In the genomic region with DNA sequence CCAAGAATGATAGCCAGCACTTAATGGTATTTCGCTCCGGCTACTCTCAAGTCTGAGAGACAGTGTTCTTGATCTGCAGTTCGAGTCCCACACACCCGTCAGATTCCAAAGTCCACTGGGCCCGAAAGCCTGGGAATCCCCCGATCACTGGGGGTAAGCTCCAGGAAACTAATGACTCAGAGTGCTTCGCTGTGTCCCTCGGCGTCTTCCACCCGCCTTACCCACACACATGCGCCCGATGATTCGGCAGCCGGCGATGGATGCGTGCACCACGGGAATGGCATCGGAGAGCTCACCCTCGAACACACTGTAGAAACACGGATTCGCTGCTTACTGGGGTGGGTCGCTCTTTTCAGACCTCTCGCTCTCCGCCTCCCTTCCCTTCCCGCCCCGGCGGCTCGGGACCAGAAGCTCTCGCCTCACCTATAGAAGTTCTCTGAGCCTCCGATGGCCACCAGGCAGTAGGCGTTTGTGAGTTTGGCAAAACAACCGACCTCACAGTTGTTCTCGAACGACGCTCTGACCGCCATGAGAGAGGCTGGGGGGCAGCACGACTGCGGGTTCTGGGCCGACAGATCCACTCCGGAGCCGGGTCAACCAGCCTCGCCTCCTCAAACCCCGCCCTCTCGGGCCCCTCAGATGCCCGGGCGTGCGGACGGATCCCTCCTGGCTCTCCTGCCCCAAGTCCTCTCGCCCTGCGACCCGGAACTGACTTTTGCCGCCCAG, we compare ENCODE assay signal across 9 mouse cellular contexts. TPM values are rescaled to one million over a fixed set of nuclear protein-coding genes. Genes with fewer than 3 reads are reported as not detected.
DNase-seq lines count a peak whose midpoint lies in the region; ATAC-seq lines count a peak whose summit lies in the region.
"Had no signal": no experiment of that assay in that cellular context is flagged by ENCODE, and none has a peak within 500 bp of the region (broad histone marks: within the 10 kb centered on the region; RNA-seq: fewer than 3 reads in every experiment).

No protein-coding gene starts in this region.

- H3K4me1 ChIP-seq in lung, embryonic 16.5 days (replicated peaks; ENCODE audit: control insufficient read depth, insufficient read depth, low read length), result peaks cover 14% of the 10 kb centered on the region
- peaks cover 22% of the 10 kb centered on the region for H3K4me1 ChIP-seq in forebrain, embryonic 13.5 days

- H3K27ac ChIP-seq in lung, embryonic 16.5 days (ENCODE audit: low read length), result peak overlapping the region; percentile 89
- peak overlapping the region; percentile 46; the same call in 1 of the 2 replicates for H3K27ac ChIP-seq in forebrain, embryonic 13.5 days

- WGBS in lung, embryonic 16.5 days, result 1% methylated on average over 52 of the region's 52 CpGs
- 3% methylated on average over 52 of the region's 52 CpGs for WGBS in forebrain, embryonic 13.5 days

- no peaks in the 10 kb centered on the region for H3K9me3 ChIP-seq in lung, embryonic 16.5 days (ENCODE audit: control insufficient read depth, low read length)
- H3K9me3 ChIP-seq in forebrain, embryonic 13.5 days (replicated peaks), result no peaks in the 10 kb centered on the region

- peak; percentile 10 for ATAC-seq in lung, embryonic 16.5 days (ENCODE audit: low read depth)
- ATAC-seq in forebrain, embryonic 13.5 days, result no peak; the same call in 1 of the 2 replicates
- no peak for ATAC-seq in inflammation-experienced regulatory T-cells, adult 6 months

- peaks cover 18% of the 10 kb centered on the region for H3K36me3 ChIP-seq in lung, embryonic 16.5 days (ENCODE audit: control insufficient read depth, insufficient read depth, low read length)
- H3K36me3 ChIP-seq in forebrain, embryonic 13.5 days (ENCODE audit: poor library complexity, severe bottlenecking), result peaks cover 29% of the 10 kb centered on the region

- DNase-seq in lung, postnatal 36 days, result no peak
- DNase-seq in adipocyte (ENCODE audit: low spot score), result peak; percentile 21
- DNase-seq in kidney, postnatal 4 days, result peak; percentile 30 to 55
- DNase-seq in natural killer cell, adult 2 months (ENCODE audit: low spot score in 2 of 2), result peak; percentile 29 to 30
- no peak for DNase-seq in layer of hippocampus, postnatal 36 days

- peak overlapping the region; percentile 97 for H3K4me3 ChIP-seq in lung, embryonic 16.5 days (ENCODE audit: low read length)
- peak overlapping the region; percentile 91 for H3K4me3 ChIP-seq in forebrain, embryonic 13.5 days

- peak overlapping the region; percentile 90 for H3K9ac ChIP-seq in lung, embryonic 16.5 days (ENCODE audit: low read length)
- peak overlapping the region; percentile 82 for H3K9ac ChIP-seq in forebrain, embryonic 13.5 days

- H3K27me3 ChIP-seq in lung, embryonic 16.5 days (ENCODE audit: control insufficient read depth, insufficient read depth, low read depth, low read length), result no peaks in the 10 kb centered on the region
- H3K27me3 ChIP-seq in forebrain, embryonic 13.5 days, result no peaks in the 10 kb centered on the region

- H3K4me2 ChIP-seq in lung, embryonic 16.5 days (ENCODE audit: low read depth, low read length), result peak overlapping the region; percentile 91
- peak overlapping the region; percentile 95 for H3K4me2 ChIP-seq in forebrain, embryonic 13.5 days

RNA-seq across cellular contexts. Expression of a gene that starts 0.7 kb away (rescaled TPM):
- polyA plus RNA-seq in lung, embryonic 16.5 days (2015; fragmentation: Nextera tagmentation; extraction: Ambion mirVana), result 155 and 163 TPM in 2 replicates
- polyA plus RNA-seq in forebrain, embryonic 13.5 days (2015; fragmentation: Nextera tagmentation; extraction: Ambion mirVana), result 164 and 171 TPM in 2 replicates
- total RNA-seq in layer of hippocampus, postnatal 36 days (2021), result 10 to 100 TPM; 65.8 to 74.3 TPM
- 10 to 100 TPM; 65.0 to 78.8 (median 71.9) TPM for polyA plus RNA-seq in inflammation-experienced regulatory T-cells, adult 6 months (2017; shearing (Covaris generic))

RNA-seq across cellular contexts. Expression of a gene that starts 6.8 kb away (rescaled TPM):
- polyA plus RNA-seq in lung, embryonic 16.5 days (2015; fragmentation: Nextera tagmentation; extraction: Ambion mirVana), result 19.4 and 21.6 TPM in 2 replicates
- 19.4 and 20.3 TPM in 2 replicates for polyA plus RNA-seq in forebrain, embryonic 13.5 days (2015; fragmentation: Nextera tagmentation; extraction: Ambion mirVana)
- 10 to 100 TPM; 51.4 to 57.4 TPM for total RNA-seq in layer of hippocampus, postnatal 36 days (2021)
- polyA plus RNA-seq in inflammation-experienced regulatory T-cells, adult 6 months (2017; shearing (Covaris generic)), result 10 to 100 TPM; 12.6 to 16.8 (median 15.9) TPM

RNA-seq across cellular contexts. Expression of a gene that starts 8.6 kb away (rescaled TPM):
- 0.11 and 0.13 TPM in 2 replicates for polyA plus RNA-seq in lung, embryonic 16.5 days (2015; fragmentation: Nextera tagmentation; extraction: Ambion mirVana)
- 0.35 and 0.54 TPM in 2 replicates for polyA plus RNA-seq in forebrain, embryonic 13.5 days (2015; fragmentation: Nextera tagmentation; extraction: Ambion mirVana)
- not detected for total RNA-seq in layer of hippocampus, postnatal 36 days (2021)
- polyA plus RNA-seq in inflammation-experienced regulatory T-cells, adult 6 months (2017; shearing (Covaris generic)), result not detected
- total RNA-seq: left cerebral cortex, postnatal 10 days had no signal

RNA-seq across cellular contexts. Expression of a gene that starts 50.9 kb away (rescaled TPM):
- polyA plus RNA-seq in lung, embryonic 16.5 days (2015; fragmentation: Nextera tagmentation; extraction: Ambion mirVana), result 0.06 and 0.09 TPM in 2 replicates
- polyA plus RNA-seq in forebrain, embryonic 13.5 days (2015; fragmentation: Nextera tagmentation; extraction: Ambion mirVana), result 5.1 and 5.8 TPM in 2 replicates
- total RNA-seq in layer of hippocampus, postnatal 36 days (2021), result 10 to 100 TPM; 42.0 to 46.5 TPM
- polyA plus RNA-seq in inflammation-experienced regulatory T-cells, adult 6 months (2017; shearing (Covaris generic)), result not detected

Comparison
In these comparisons a context has a peak if more than half of its experiments do, and no peak if none do; other contexts are left out.
1. DNase-seq: peak in adipocyte (single experiment), kidney, postnatal 4 days (2 of 2) and natural killer cell, adult 2 months (2 of 2); none in lung, postnatal 36 days (single experiment) and layer of hippocampus, postnatal 36 days (0 of 2).